Mouse (Mus musculus): ENCODE data around the gene Aff3.

Aff3 gene

GRCm38 (mm10) chr1:38428708-38429683 lies 235.8 kb downstream of the Aff3 start:
- DNase-seq = no peak

GRCm38 (mm10) chr1:38422921-38423320 lies 241.8 kb downstream of the Aff3 start:
- no peak for DNase-seq

- DNase-seq = no peak
Measured at GRCm38 (mm10) chr1:38419331-38419730, 245.4 kb downstream of the Aff3 start.

- no peak for DNase-seq
Measured at GRCm38 (mm10) chr1:38418181-38419032, 246.3 kb downstream of the Aff3 start.

GRCm38 (mm10) chr1:38417196-38417595 lies 247.6 kb downstream of the Aff3 start:
- DNase-seq = no peak

- no peak for DNase-seq
Measured at GRCm38 (mm10) chr1:38415511-38415910, 249.2 kb downstream of the Aff3 start.

GRCm38 (mm10) chr1:38411106-38411505 lies 253.6 kb downstream of the Aff3 start:
- DNase-seq = no peak

- no peak for DNase-seq
Measured at GRCm38 (mm10) chr1:38410457-38410856, 254.3 kb downstream of the Aff3 start.

- no peak for DNase-seq
Measured at GRCm38 (mm10) chr1:38408241-38408640, 256.5 kb downstream of the Aff3 start.

GRCm38 (mm10) chr1:38403781-38404180 lies 261.0 kb downstream of the Aff3 start:
- no peak for DNase-seq

GRCm38 (mm10) chr1:38401856-38402255 lies 262.9 kb downstream of the Aff3 start:
- DNase-seq = no peak

GRCm38 (mm10) chr1:38399269-38399668 lies 265.5 kb downstream of the Aff3 start:
- DNase-seq = no peak

- DNase-seq = no peak
Measured at GRCm38 (mm10) chr1:38398566-38398965, 266.2 kb downstream of the Aff3 start.

- no peak for DNase-seq
Measured at GRCm38 (mm10) chr1:38395194-38395681, 269.5 kb downstream of the Aff3 start.

- no peak for DNase-seq
Measured at GRCm38 (mm10) chr1:38394493-38394892, 270.3 kb downstream of the Aff3 start.

- DNase-seq = no peak
Measured at GRCm38 (mm10) chr1:38393516-38393915, 271.2 kb downstream of the Aff3 start.

GRCm38 (mm10) chr1:38392928-38393327 lies 271.8 kb downstream of the Aff3 start:
- DNase-seq = peak; percentile 81

GRCm38 (mm10) chr1:38390886-38391249 lies 273.9 kb downstream of the Aff3 start:
- DNase-seq = no peak

GRCm38 (mm10) chr1:38390235-38390885 lies 274.4 kb downstream of the Aff3 start:
- DNase-seq = no peak

GRCm38 (mm10) chr1:38389576-38389975 lies 275.2 kb downstream of the Aff3 start:
- DNase-seq = no peak

- DNase-seq = peak; percentile 42
Measured at GRCm38 (mm10) chr1:38388466-38388865, 276.3 kb downstream of the Aff3 start.

GRCm38 (mm10) chr1:38387438-38387837 lies 277.3 kb downstream of the Aff3 start:
- no peak for DNase-seq
